Mouse (Mus musculus): ENCODE measurements around the gene Slc6a4.
"Not testable (repeated sequence)": the region's sequence is repeated elsewhere in the genome, so short reads cannot be mapped to it uniquely, and the experiment has no call there.

Slc6a4 gene

DNA sequence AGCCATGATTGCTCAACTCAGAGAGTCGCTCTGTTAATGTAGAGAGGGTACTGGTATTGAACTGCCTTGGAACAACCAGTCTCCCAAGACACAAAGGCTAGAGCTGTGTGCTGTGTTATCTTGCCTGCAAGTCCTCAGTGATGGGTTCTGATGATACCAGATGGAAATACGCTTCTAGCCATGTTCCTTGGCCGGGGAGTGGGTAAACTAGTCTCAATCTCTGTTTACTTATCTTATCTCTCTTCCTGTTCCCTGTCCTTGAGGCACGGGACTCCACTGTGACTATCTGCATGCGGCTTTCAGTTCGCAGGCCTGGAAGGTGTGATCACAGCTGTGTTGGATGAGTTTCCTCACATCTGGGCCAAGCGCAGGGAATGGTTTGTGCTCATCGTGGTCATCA lies 21.1 kb downstream of the Slc6a4 start:
- no peak for DNase-seq

DNA sequence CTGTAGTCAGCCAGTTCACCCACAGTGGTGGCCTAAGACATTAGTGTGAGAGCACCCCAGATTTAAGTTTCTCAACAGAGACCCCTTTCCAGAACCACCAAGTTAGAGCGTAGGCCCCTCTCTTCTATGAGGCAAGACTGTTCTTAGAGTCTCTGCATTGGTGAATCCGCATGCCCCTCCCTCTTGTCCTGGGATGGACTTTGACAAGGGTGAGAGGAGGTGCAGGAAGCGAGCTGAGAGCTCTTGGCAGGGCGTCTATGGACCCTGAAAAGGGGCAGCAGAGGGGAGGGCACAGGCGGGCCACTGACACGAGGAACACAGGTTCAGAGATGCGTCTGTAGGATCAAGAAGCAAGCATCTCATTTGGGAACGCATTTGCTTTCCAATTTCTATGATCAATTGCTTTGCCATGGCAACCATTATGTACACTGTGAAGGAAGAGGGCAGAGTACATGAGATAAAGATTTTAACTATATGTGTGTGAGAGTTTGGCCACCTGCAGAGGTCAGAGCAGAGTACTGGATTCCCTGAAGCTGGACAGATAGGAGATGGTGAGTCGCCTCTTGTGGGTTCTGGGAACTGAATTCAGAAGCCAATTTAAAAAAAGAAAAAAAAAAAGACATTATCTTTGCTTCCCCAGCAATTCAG lies 23.5 kb downstream of the Slc6a4 start:
- no peak for DNase-seq

DNA sequence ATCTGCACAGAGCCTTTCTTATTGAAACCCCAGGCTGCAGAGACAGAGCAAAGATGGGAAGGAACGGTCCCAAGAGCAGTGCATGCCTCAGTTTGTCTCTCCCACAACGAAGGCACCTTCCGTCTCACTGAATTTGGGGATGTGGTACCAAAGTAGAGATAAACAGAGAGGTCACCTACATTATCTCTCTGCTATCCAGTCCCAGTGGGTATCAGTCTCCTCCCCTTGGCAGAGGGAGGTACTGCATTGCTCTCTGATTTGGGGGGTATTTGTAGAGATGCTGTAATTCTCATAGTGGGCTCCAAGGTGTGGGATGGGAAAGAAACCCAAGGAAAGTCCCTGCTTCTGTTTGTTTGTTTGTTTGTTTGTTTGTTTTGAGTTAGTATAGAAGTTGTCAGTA lies 28.2 kb downstream of the Slc6a4 start:
- DNase-seq, result no peak

DNA sequence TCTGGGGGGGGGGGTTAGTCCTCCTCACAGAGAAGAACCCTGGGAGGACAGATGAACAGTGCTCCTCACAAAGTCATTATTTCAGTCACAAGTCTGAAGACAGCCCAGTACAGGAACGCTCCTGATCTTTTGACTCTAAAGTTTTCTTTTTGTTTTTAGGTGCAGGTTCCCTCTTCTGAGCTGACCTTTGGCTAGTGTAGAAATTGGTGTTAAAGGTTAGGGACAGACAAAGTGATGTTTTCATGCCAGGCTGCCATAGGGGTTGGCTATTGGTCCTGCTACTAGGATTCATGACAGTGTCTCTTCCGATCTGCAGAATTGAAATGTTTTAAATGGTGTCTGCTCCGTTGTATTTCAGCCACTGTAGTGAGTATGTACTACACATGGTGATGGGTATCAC lies 29.8 kb downstream of the Slc6a4 start:
- DNase-seq, result no peak

DNA sequence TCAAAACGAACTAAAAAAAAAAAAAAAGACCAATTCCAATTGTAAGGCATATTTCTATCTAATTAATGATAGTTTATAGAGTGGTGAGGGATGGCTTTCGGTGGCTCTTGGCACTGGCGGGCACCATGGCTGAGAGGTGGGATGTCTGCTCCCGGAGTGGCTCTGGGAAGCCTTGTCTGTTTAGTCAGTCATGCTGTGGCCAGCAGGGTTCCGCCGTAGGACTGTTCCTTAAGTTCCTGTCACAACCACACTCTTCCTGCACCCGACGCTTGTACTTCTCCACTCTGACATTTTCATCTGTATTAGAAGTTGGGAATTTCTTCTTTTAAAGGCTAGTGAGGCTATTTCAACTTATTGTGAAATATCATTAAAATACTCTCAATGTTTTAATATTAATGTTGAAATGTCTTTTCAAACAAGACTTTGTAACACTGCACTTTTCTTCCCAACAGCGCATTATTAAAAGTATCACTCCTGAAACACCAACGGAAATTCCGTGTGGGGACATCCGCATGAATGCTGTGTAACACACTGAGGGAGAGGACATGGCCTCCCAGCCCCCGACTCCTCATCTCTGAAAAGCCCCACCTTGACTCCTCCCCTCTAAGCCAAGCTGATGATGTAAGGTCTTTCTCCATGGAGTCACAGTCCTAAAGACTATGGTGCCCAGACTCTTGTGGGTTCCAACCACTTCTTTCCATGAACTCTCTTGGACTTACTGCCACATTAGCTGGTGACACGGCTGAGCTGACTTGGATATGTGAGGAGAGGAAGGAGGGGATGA lies 32.9 kb downstream of the Slc6a4 start:
- DNase-seq, result no peak

DNA sequence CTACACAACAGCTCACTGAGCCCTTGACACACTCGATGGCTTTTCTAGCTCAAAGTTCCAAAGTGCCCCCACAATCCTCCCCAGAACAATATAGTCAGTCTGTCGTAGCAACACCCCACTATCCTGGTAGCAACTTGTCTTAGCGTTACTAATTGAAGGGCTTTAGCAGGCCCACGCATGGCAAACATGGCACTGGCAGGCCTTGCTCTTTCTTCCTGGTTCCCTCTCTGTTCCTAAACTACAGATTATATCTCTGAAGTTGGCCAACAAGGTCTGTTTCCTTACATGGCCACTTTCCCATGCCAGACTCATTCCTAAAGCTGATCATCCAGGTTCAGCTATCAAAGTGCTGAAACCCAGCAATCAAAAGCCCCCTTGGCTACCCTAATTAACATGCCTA lies 43.5 kb downstream of the Slc6a4 start:
- no peak for DNase-seq

DNA sequence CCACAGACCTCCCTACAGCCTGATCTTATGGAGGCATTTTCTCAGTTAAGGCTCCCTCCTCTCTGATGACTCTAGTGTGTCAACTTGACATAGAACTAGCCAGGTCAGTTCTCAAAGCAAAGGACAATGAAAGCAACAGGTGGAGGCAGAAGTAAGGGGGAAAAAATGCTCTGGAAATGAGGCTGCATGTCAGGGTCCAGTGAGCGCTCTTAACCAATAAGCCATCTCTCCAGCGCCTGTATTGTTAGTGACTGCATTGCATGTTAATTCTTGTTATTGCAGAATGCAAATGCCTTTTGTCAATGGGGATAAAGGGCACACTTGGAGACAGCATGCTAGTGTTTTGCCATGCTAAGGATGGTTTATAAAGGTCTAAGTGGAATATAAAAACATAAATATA lies 44.4 kb downstream of the Slc6a4 start:
- no peak for DNase-seq

DNA sequence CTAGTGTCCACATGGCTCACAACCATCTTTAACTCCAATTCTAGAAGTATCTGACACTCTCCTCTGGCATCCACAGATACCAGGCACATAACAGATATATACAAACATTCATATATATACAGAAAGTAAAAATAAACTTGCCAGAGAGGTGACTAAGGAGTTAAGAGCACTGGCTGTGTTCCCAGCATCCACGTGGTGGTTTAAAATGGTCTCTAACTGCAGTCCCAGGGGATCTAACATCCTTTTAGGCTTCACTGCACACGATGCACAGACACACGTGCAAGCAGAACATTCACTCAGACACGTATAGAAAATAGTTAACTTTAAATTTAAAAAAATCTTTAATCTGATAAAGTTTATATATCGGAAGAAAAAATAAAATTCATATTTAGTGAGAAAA lies 63.5 kb downstream of the Slc6a4 start:
- DNase-seq, result no peak

DNA sequence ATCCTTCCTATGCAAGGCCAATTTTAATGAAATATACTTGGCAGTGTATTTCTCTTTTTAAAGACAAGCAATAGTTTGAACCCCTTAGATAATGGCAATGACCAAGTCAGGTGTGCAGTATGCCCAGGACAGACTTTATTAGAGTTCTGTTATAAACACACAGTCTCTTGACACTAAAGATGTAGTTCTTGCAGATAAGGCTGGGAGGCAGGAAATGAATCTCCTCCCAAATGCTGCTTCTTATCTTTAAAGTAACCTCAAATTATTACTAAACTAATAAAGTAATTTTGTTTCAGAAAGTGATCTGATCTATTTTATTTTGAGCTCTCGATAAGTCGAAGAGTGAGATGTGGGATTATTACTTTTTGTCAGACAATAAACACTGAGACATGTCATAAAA lies 65.0 kb downstream of the Slc6a4 start:
- no peak for DNase-seq

DNA sequence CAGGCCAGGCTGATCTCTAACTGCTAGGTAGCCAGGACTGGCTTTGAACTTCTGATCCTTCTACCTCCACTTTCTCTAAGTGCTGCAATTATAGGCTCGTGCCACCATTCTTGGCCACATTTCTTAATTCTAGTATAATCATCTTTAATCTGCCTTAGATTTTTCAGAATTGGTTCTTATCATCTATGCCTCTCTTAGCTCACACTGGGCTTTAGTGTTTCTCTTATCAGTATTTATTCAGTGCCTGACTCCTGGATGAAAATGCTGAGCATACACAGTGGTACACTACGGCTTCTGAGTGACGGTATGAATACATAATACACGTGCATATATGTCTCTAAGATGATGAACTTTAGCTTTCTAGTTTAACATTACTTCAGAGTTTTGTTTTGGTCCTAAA lies 70.4 kb downstream of the Slc6a4 start:
- DNase-seq, result no peak

DNA sequence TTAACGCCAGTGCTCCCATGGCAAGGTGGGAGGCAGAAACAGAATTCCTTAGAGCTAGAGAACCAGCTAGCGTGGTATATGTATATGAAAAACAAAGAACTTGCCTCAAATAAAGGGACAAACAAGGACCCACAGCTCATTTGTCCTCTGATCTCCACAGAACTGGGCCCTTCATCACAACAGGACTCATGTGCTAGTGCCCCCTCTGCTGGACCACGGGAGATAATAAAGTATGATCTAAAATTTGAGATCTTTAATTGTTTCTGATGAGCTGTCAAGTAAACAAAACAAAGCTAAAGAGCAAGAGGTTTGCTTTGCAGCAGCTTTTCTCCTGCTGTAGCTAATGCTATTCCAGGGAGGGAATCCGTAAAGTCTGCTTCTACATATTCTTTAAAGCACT lies 72.3 kb downstream of the Slc6a4 start:
- no peak for DNase-seq

DNA sequence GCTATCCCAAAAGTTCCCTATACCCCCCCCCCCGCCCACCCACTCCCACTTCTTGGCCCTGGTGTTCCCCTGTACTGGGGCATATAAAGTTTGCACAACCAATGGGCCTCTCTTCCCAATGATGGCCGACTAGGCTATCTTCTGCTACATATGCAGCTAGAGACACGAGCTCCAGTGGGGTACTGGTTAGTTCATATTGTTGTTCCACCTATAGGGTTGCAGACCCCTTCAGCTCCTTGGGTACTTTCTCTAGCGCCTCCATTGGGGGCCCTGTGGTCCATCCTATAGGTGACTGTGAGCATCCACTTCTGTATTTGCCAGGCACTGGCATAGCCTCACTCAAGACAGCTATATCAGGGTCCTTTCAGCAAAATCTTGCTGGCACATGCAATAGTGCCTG lies 78.9 kb downstream of the Slc6a4 start:
- DNase-seq, result not testable (repeated sequence)

DNA sequence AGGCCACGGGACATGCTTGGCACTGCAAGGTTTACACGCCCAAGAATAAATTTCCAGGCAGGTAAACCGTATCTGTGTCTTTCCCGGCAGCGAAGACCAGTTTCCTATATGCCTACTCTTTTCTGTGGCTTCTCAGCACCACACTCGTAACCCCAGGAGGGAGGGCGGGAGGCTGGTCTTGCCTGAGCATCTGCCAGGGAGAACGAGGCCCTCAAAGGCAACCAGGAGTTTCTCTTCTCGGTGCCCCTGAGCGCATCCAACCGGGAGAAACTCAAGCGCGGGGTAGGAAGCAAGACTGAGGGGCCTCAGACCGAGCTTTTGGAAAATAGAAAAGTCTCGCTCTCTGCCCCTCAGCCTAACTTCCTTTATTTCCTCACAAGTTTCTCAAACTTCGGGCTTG lies 79.4 kb downstream of the Slc6a4 start:
- no peak for DNase-seq

DNA sequence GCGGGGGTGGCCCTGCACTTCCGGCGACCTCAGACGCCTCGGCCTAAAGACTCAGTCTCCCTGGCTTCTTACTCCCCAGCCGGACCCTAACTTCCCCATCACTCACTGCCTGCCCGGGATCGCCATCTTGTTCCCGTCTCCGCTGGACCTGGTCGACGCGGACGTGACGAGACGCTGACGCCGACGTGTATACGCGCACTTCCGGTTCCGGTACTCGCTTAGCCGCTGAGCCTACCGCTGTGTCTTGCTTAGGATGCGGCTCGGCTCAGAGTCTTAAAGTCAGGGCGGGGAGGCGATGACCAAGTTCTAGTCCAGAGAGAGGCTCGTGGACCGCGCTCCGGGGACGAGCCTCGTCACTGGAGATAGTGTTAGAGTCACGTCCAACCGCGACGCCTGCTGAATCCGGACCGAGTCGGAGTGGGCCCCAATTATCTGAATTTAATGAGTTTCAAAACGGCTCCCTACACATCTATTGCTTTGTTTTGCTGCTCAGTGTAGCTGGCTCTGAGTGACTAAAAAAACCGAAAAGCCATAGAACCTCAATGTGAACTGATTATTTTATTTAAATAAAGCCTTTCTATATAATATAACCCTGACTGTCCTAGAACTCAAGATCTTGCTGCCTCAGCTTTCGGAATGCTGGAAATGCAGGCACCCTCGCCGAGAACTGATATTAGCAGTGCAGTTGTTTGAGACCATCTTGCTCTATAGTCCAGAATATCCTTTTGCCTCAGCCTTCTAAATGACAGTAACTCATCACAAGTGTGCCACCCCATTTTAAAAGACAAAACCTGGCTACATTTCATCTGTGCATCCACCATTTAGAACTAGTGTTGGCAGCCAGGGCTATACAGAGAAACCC lies 80.1 kb downstream of the Slc6a4 start, which contains the start of gene Nsrp1:
Nsrp1 (minus strand) TSS at position 163 of the 862 bp plus-strand sequence.
- DNase-seq, result peak; percentile 94

DNA sequence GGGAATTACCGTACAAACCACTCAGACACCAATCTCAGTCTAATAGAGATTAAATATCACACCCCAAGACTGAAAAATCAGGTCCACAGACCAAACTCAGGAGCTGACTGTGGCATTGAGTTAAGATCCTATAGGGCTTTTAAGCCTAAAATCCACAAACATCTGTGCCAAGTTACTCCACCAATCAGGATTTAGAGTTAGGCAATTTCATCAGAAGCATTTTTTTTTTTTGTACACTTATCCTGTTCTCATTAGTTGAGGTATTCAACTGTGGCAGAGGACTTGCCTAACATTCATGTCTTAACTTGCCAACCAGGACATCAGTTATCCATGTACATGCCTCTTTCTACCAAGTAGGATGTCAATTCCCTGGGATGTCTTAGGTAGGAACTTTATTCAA lies 81.0 kb downstream of the Slc6a4 start:
- no peak for DNase-seq
